Mouse (Mus musculus): ENCODE data around the gene Add3. TPM values are rescaled to one million over a fixed set of nuclear protein-coding genes. Genes with fewer than 3 reads are reported as not detected.

The Add3 gene
- total and polyA plus RNA-seq, 3 experiments = 14.0 to 52.9 TPM; not detected in 1

DNA sequence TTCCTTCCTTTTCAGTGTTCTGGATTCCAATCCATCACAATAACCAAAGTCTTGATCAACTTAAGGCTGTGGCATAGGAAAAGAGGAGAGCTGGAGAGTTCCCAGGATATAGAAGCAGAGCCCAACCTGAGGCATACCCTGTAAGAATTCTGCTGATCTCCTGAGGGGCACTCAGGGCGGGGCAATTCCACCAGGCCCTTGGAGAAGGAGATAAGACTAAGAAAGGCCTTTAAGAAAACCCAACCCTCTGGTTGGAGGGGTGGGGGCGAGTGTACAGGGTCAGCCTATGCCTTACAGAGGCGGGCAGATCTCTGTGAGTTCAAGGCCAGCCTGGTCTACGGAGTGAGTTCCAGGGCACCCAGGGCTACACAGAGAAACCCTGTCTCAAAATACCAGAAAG lies 13.7 kb upstream of the Add3 start:
- Histone ChIP-seq H3K4me1 (ENCODE audit: control insufficient read depth in 1 of 2, insufficient read depth in 2 of 2, low read length in 2 of 2) (peaks cover 13 to 31% of the 10 kb centered on the region in 2 experiments), H3K4me3 (ENCODE audit: control insufficient read depth in 1 of 2, insufficient read depth in 1 of 2, low read depth in 2 of 2, low read length in 2 of 2) (no peak overlapping the region), H3K79me2 (ENCODE audit: control insufficient read depth, insufficient read depth, low read length, poor library complexity) (no peaks in the 10 kb centered on the region), H3K27me3 (ENCODE audit: control insufficient read depth in 1 of 2, insufficient read depth in 2 of 2, low read length in 2 of 2) (no peaks in the 10 kb centered on the region), H3K27ac (ENCODE audit: control insufficient read depth, low read depth, low read length) (no peak overlapping the region), H3K9ac (ENCODE audit: control insufficient read depth, low read depth, low read length, poor library complexity, severe bottlenecking) (no peak overlapping the region), H3K36me3 (ENCODE audit: control insufficient read depth in 1 of 2, insufficient read depth in 2 of 2, low read length in 2 of 2) (peaks cover 0 to 31% of the 10 kb centered on the region in 2 experiments; a peak in 2 of 4 replicates), H3K9me3 (replicated peaks; ENCODE audit: insufficient read depth, low read length) (no peaks in the 10 kb centered on the region)
- peak; percentile 64; the same call in 1 of the 2 replicates for TF ChIP-seq MAZ (IDR thresholded peaks at IDR 0.05; ENCODE audit: low read depth, low read length)
- no peak for TF ChIP-seq SMC3 (IDR thresholded peaks at IDR 0.05; ENCODE audit: low read depth, low read length)
- no peak for TF ChIP-seq MEF2A (IDR thresholded peaks at IDR 0.05; ENCODE audit: extremely low read depth, insufficient replicate concordance, low read depth, low read length, poor library complexity, severe bottlenecking)
- TF ChIP-seq RCOR1 (IDR thresholded peaks at IDR 0.05; ENCODE audit: low read depth, low read length) = peak; percentile 43; the same call in 1 of the 2 replicates
- no peak for TF ChIP-seq NRF1 (IDR thresholded peaks at IDR 0.05; ENCODE audit: insufficient read depth, low read depth, low read length, poor library complexity, severe bottlenecking)
- TF ChIP-seq EP300 (IDR thresholded peaks at IDR 0.05; ENCODE audit: low read depth in 1 of 2, low read length in 2 of 2) = peak; percentile 20 to 25; a peak in 1 of 4 replicates
- TF ChIP-seq MXI1 (IDR thresholded peaks at IDR 0.05; ENCODE audit: low read depth, low read length) = no peak
- DNase-seq (ENCODE audit: low read depth, low spot score) = peak; percentile 30

DNA sequence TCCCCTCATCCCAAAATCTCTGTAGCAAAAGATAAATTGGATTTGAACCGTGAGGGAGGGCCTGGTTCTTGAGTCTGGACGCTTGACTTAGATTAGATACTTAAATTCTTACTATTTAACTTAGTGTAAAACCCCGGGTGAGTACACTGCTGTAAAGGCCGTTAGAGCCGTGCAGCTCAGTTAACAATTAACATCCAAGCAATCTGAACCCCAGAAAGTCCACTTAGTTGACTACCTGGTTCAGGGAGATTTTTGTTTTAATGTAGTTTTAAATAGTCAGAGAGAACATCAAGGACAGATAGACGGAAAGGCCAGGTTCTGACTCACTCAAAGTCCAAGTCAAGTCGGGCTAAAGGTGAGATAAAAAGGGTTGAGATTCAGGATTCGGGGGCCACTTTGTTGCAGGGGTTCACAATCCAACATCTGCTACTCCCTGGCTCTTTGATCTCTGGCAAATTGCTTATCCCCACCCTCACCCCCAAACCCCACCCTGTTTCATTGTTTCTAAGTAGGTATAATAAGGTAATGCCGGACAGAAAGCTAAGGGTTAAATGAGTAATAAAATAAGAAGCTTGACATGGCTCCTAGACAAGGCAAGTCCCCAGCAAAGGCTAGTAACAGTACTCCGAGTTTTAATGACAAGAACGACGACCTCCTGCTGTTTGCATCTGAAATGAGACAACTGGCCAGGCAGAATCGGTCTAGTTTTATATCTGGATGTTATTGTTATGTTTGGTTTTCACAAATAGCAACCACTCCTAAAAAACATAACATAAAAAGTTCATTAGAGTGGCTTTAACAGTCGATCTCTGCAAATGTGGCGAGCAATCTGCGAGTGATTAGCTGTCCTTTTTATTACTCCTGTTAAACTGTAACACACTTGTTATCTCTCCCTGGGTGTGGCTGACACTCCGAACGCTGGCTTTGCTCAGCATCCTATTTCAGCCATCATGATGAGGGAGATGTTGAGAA lies 12.6 kb upstream of the Add3 start:
- peaks cover 13 to 31% of the 10 kb centered on the region in 2 experiments for H3K4me1 ChIP-seq (ENCODE audit: control insufficient read depth in 1 of 2, insufficient read depth in 2 of 2, low read length in 2 of 2)
- no peaks in the 10 kb centered on the region for H3K9me3 ChIP-seq (replicated peaks; ENCODE audit: insufficient read depth, low read length)
- H3K27me3 ChIP-seq (ENCODE audit: control insufficient read depth in 1 of 2, insufficient read depth in 2 of 2, low read length in 2 of 2) = no peaks in the 10 kb centered on the region
- DNase-seq (ENCODE audit: low read depth, low spot score) = peak; percentile 70
- peak overlapping the region; percentile 1 to 20 for H3K4me3 ChIP-seq (ENCODE audit: control insufficient read depth in 1 of 2, insufficient read depth in 1 of 2, low read depth in 2 of 2, low read length in 2 of 2)
- peaks cover 0 to 31% of the 10 kb centered on the region in 2 experiments; a peak in 2 of 4 replicates for H3K36me3 ChIP-seq (ENCODE audit: control insufficient read depth in 1 of 2, insufficient read depth in 2 of 2, low read length in 2 of 2)
- H3K79me2 ChIP-seq (ENCODE audit: control insufficient read depth, insufficient read depth, low read length, poor library complexity) = no peaks in the 10 kb centered on the region
- peak overlapping the region; percentile 30; the same call in 1 of the 2 replicates for H3K27ac ChIP-seq (ENCODE audit: control insufficient read depth, low read depth, low read length)
- H3K9ac ChIP-seq (ENCODE audit: control insufficient read depth, low read depth, low read length, poor library complexity, severe bottlenecking) = no peak overlapping the region
- TF ChIP-seq UBTF (IDR thresholded peaks at IDR 0.05; ENCODE audit: borderline replicate concordance, insufficient read depth, low read depth, low read length) (no peak), JUND (IDR thresholded peaks at IDR 0.05; ENCODE audit: low read depth, low read length) (peak; percentile 21; the same call in 1 of the 2 replicates), ELF1 (IDR thresholded peaks at IDR 0.05; ENCODE audit: low read depth, low read length) (no peak), BHLHE40 (IDR thresholded peaks at IDR 0.05; ENCODE audit: borderline replicate concordance, low read depth, low read length) (peak; percentile 67; the same call in 1 of the 2 replicates), SMC3 (IDR thresholded peaks at IDR 0.05; ENCODE audit: low read depth, low read length) (no peak; the same call in 1 of the 2 replicates), MXI1 (IDR thresholded peaks at IDR 0.05; ENCODE audit: low read depth, low read length) (peak; percentile 82), EP300 (IDR thresholded peaks at IDR 0.05; ENCODE audit: low read depth in 1 of 2, low read length in 2 of 2) (peak; percentile 82 to 84), ZNF384 (IDR thresholded peaks at IDR 0.05; ENCODE audit: low read depth, low read length) (0 out of 2 replicates have a peak, but pooled peaks have one; percentile 35), HCFC1 (IDR thresholded peaks at IDR 0.05; ENCODE audit: low read depth, low read length) (peak; percentile 62; the same call in 1 of the 2 replicates), GATA1 (IDR thresholded peaks at IDR 0.05; ENCODE audit: low read depth, low read length) (peak; percentile 91), POLR2AphosphoS2 (IDR thresholded peaks at IDR 0.05; ENCODE audit: low read length) (no peak), MYC (IDR thresholded peaks at IDR 0.05; ENCODE audit: low read depth, low read length) (peak; percentile 52; the same call in 1 of the 2 replicates), MYB (IDR thresholded peaks at IDR 0.05; ENCODE audit: low read depth, low read length) (peak; percentile 86), MAX (IDR thresholded peaks at IDR 0.05; ENCODE audit: low read length) (peak; percentile 76), TAL1 (IDR thresholded peaks at IDR 0.05; ENCODE audit: low read length) (peak; percentile 12; the same call in 1 of the 2 replicates), MAZ (IDR thresholded peaks at IDR 0.05; ENCODE audit: low read depth, low read length) (no peak; the same call in 1 of the 2 replicates), SIN3A (IDR thresholded peaks at IDR 0.05; ENCODE audit: low read length) (peak; percentile 75), CTCF (IDR thresholded peaks at IDR 0.05 in 2 of 3, conservative IDR thresholded peaks at IDR 0.05 in 1 of 3; ENCODE audit: control insufficient read depth in 1 of 3, insufficient read depth in 1 of 3, low read depth in 2 of 3, low read length in 3 of 3, poor library complexity in 1 of 3, severe bottlenecking in 1 of 3) (no peak), NELFE (IDR thresholded peaks at IDR 0.05; ENCODE audit: low read depth, low read length) (peak; percentile 49; the same call in 1 of the 2 replicates), ETS1 (IDR thresholded peaks at IDR 0.05; ENCODE audit: low read depth, low read length) (peak; percentile 73), ZMIZ1 (IDR thresholded peaks at IDR 0.05; ENCODE audit: low read depth, low read length) (0 out of 2 replicates have a peak, but pooled peaks have one; percentile 25), TCF12 (IDR thresholded peaks at IDR 0.05; ENCODE audit: low read depth, low read length) (peak; percentile 65), RAD21 (IDR thresholded peaks at IDR 0.05; ENCODE audit: low read depth, low read length) (no peak), CHD1 (IDR thresholded peaks at IDR 0.05; ENCODE audit: low read depth, low read length) (0 out of 2 replicates have a peak, but pooled peaks have one; percentile 28)
